Mouse (Mus musculus) heart, adult 2 months (tissue): Measurements from ENCODE around the gene Ovol1.

ENCODE experiments used
- CTCF ChIP-seq: fragments of 200-600 bp; IDR thresholded peaks from 2 replicates; pipeline ENCODE4 v1.8.1; 2022; ENCODE audit warnings: antibody characterized with exemption, mild to moderate bottlenecking, moderate library complexity
- EP300 ChIP-seq: fragments of 200-500 bp; IDR thresholded peaks from 2 replicates; pipeline ENCODE4 v1.6.1; 2011; ENCODE audit warnings: low read depth, low read length, control low read depth; ENCODE audit not compliant: insufficient read depth
- POLR2A ChIP-seq: fragments of 200-500 bp; IDR thresholded peaks from 2 replicates; pipeline ENCODE4 v1.6.1; 2011; ENCODE audit warnings: mild to moderate bottlenecking, low read depth, low read length, control low read depth; ENCODE audit not compliant: insufficient read depth

GRCm38 (mm10) chr19:5609171-5609546 lies 48.7 kb upstream of the Ovol1 start:
- TF ChIP-seq CTCF (no peak), POLR2A (no peak), EP300 (no peak)
